In the genomic region with DNA sequence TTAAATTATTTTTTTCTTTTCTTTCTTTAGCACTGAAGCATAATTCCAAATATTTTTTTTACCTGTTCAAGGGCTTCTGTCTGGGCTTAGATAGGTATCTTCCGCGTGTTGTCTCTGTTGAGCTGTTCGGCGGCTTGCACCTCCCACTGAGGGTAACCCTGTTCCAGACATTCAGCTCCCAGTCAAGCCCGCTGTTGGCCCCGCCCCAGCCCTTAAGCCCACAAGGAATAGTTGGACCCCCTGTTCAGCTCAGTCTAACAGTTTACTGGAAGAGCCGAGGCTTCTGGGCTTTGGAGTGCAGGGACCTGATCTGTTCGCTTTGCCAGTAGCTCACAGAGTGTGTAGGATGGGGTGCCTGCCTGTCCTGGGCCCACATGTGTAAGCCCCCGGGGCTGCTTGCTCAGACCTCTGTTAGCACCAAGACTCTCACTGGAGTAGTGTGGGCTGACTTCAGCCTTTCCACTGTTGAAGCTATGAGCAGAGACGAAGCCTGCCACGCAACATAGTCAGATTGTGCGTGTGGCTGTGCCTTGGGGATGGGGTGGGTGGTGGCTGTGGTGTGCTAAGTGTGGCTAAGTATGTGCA, we compare ENCODE assay signal across 17 mouse cellular contexts. TPM values are rescaled to one million over a fixed set of nuclear protein-coding genes. Genes with fewer than 3 reads are reported as not detected.
"Had no signal": no experiment of that assay in that cellular context is flagged by ENCODE, and none has a peak within 500 bp of the region (broad histone marks: within the 10 kb centered on the region; RNA-seq: fewer than 3 reads in every experiment).

No protein-coding gene starts in this region.

- ATAC-seq: lung, postnatal 0 days; midbrain, embryonic 13.5 days had no signal

- H3K9me3 ChIP-seq: liver, embryonic 15.5 days; midbrain, embryonic 13.5 days; neural tube, embryonic 12.5 days; stomach, embryonic 15.5 days had no signal

- H3K9ac ChIP-seq: liver, embryonic 15.5 days; midbrain, embryonic 13.5 days; neural tube, embryonic 12.5 days; stomach, embryonic 15.5 days had no signal

- H3K4me2 ChIP-seq: liver, embryonic 11.5 days; liver, embryonic 15.5 days; midbrain, embryonic 13.5 days; neural tube, embryonic 12.5 days; stomach, embryonic 15.5 days had no signal

- H3K27me3 ChIP-seq: liver, embryonic 15.5 days; midbrain, embryonic 13.5 days; neural tube, embryonic 12.5 days; stomach, embryonic 15.5 days had no signal

- H3K4me3 ChIP-seq: layer of hippocampus, adult 2 months; liver, embryonic 15.5 days; midbrain, embryonic 13.5 days; neural tube, embryonic 12.5 days; stomach, embryonic 15.5 days had no signal

- DNase-seq: kidney, postnatal 10 days; kidney, postnatal 4 days; lung, adult 2 months; lung, postnatal 36 days; thymus, postnatal 4 days had no signal

- H3K4me1 ChIP-seq: liver, embryonic 15.5 days; midbrain, embryonic 13.5 days; neural tube, embryonic 12.5 days; stomach, embryonic 15.5 days had no signal

- H3K27ac ChIP-seq: layer of hippocampus, adult 2 months; liver, embryonic 15.5 days; midbrain, embryonic 13.5 days; neural tube, embryonic 12.5 days; stomach, embryonic 15.5 days had no signal

- H3K36me3 ChIP-seq: liver, embryonic 15.5 days; midbrain, embryonic 13.5 days; neural tube, embryonic 12.5 days; stomach, embryonic 15.5 days had no signal

RNA-seq across cellular contexts. Expression of a gene that starts 0.8 kb away (rescaled TPM):
- total RNA-seq: layer of hippocampus, adult 2 months; layer of hippocampus, postnatal 10 days; left cerebral cortex, postnatal 36 days; megakaryocyte progenitor cell, adult 5-6 weeks; neutrophil, adult 5-6 weeks had no signal
- polyA plus RNA-seq: limb, embryonic 14.5 days; liver, embryonic 11.5 days; liver, embryonic 15.5 days; lung, adult 2 months; lung, postnatal 0 days; midbrain, embryonic 13.5 days; neural tube, embryonic 12.5 days; stomach, embryonic 15.5 days had no signal

RNA-seq across cellular contexts. Expression of a gene that starts 43.4 kb away (rescaled TPM):
- total RNA-seq: layer of hippocampus, postnatal 10 days; left cerebral cortex, postnatal 36 days; neutrophil, adult 5-6 weeks had no signal
- polyA plus RNA-seq: lung, adult 2 months; midbrain, embryonic 13.5 days had no signal
